Mouse (Mus musculus): ENCODE measurements around the gene Itgb4. TPM values are rescaled to one million over a fixed set of nuclear protein-coding genes. Genes with fewer than 3 reads are reported as not detected.
A peak's percentile ranks its signal among the peaks of the same experiment; 100 is the strongest.

Itgb4 gene
- polyA plus RNA-seq, 1 experiment: 28.6 TPM

DNA sequence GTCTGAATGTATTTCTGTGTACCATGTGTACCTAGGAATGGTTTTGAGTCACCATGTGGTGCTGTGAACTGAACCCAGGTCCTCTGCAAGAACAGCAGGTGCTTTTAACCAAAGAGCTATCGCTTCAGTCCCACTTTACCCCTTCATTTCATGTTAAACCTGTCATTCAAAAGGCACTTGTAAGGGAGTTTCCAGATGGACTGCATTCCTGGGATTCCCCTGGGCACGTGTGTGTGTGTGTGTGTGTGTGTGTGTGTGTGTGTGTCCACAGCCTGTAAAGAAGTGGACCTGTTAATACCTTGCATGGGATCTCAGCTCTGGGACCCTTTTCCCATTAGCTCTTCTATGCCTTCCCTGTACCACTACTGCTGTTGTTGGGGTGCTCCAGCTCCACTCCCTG is 75.1 kb downstream of the Itgb4 start:
- 91% methylated on average over 2 of the region's 2 CpGs for WGBS
- Histone ChIP-seq H3K4me3 (replicated peaks; ENCODE audit: insufficient read depth, low read depth, low read length) (no peak overlapping the region), H3K27ac (ENCODE audit: insufficient read depth, low read length) (no peak overlapping the region), H3K4me1 (ENCODE audit: control insufficient read depth, insufficient read depth, low read length) (no peaks in the 10 kb centered on the region; the same call in 1 of the 2 replicates), H3K27me3 (ENCODE audit: control insufficient read depth, insufficient read depth, low read length) (no peaks in the 10 kb centered on the region)
- no peak for DNase-seq
- TF ChIP-seq CTCF (IDR thresholded peaks at IDR 0.05; ENCODE audit: borderline replicate concordance, insufficient read depth, low read depth, low read length) (no peak), POLR2A (IDR thresholded peaks at IDR 0.05; ENCODE audit: borderline replicate concordance, insufficient read depth, low read length) (no peak)

DNA sequence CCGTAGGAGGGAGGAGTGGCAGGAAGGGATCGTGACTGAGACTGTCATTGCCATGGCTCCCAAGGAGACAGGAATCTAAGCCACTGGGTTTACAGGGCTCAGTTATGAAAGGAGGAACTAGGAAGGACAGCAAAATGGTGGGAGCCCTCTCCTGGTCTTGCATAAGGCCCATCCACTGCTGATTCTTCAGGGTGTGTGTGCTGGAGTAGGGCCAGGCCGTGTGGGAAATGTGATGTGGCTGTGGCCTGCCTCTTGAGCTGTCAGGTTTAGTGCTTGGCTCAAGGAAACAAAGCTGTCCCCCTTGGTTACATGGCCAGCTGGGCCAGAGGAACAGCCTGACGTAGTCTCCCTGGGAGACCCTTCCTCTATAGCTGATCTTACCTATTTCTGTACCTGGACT is 75.7 kb downstream of the Itgb4 start:
- TF ChIP-seq CTCF (IDR thresholded peaks at IDR 0.05; ENCODE audit: borderline replicate concordance, insufficient read depth, low read depth, low read length) (no peak), POLR2A (IDR thresholded peaks at IDR 0.05; ENCODE audit: borderline replicate concordance, insufficient read depth, low read length) (no peak)

DNA sequence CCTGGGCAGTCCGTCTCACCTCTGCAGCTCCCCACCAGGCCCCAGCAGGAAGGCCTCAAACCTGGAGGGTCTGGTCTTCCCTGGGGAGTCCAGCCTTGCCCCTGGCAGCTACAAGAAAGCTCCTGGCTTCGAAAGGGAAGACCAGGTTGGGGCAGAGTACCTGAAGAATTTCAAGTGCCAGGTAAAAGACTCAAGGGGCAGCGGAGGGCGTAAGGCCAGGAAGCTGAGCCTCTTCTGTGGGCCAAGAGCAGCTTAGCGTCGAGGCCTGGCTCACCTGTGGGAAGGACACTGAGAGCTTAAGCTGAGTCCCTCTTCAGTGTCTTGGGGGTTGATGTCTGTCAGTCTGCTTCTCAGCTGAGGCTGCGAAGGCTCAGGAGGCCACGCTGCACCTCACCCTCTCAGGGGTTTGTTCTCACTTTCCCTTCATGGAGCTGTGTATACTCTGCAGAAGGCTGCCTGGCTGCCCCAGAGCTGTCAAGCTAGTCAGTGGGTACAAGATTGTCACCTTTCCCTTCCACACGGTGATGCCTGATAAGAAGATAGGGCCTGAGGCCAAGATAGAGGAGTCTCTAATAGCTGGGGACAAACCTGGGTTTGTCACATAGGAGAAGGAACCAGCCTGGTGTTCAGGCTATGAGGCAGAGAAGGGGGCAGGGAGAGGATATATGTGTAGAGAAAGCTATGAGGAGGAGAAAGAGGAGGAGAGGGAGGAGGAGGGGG is 79.2 kb downstream of the Itgb4 start:
- no peak for DNase-seq
- WGBS: 88% methylated on average over 9 of the region's 9 CpGs
- TF ChIP-seq POLR2A (IDR thresholded peaks at IDR 0.05; ENCODE audit: borderline replicate concordance, insufficient read depth, low read length): no peak
- TF ChIP-seq CTCF (IDR thresholded peaks at IDR 0.05; ENCODE audit: borderline replicate concordance, insufficient read depth, low read depth, low read length): no peak
- H3K4me3 ChIP-seq (replicated peaks; ENCODE audit: insufficient read depth, low read depth, low read length): no peak overlapping the region
- H3K4me1 ChIP-seq (ENCODE audit: control insufficient read depth, insufficient read depth, low read length): peaks cover 20% of the 10 kb centered on the region
- H3K27me3 ChIP-seq (ENCODE audit: control insufficient read depth, insufficient read depth, low read length): no peaks in the 10 kb centered on the region
- no peak overlapping the region for H3K27ac ChIP-seq (ENCODE audit: insufficient read depth, low read length)

More for the DNA sequence above, 75.7 kb downstream of the Itgb4 start:
- Histone ChIP-seq H3K4me1 (ENCODE audit: control insufficient read depth, insufficient read depth, low read length) (no peaks in the 10 kb centered on the region; the same call in 1 of the 2 replicates), H3K27ac (ENCODE audit: insufficient read depth, low read length) (no peak overlapping the region), H3K27me3 (ENCODE audit: control insufficient read depth, insufficient read depth, low read length) (no peaks in the 10 kb centered on the region), H3K4me3 (replicated peaks; ENCODE audit: insufficient read depth, low read depth, low read length) (no peak overlapping the region)
- WGBS: 78% methylated on average over 4 of the region's 4 CpGs
- no peak for DNase-seq

DNA sequence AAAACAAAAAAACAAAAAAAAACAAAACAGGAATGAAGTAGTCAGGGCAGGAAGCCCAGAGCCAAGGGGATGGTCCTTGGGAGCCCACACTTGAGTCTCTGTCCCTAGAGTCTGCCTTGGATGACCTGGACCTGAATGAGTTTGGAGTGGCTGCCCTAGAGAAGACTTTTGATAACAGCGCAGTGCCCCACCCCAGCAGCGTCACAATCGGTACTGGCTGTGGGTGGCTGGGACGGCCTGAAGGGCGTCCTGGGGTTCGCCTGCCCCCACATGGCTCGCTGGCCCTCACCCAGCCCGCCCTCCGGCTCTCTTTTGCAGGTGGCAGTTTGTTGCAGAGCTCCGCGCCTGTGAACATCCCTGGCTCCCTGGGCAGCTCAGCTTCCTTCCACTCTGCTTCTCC is 81.4 kb downstream of the Itgb4 start:
- no peak for TF ChIP-seq POLR2A (IDR thresholded peaks at IDR 0.05; ENCODE audit: borderline replicate concordance, insufficient read depth, low read length)
- TF ChIP-seq CTCF (IDR thresholded peaks at IDR 0.05; ENCODE audit: borderline replicate concordance, insufficient read depth, low read depth, low read length): no peak
- peaks cover 42% of the 10 kb centered on the region for H3K4me1 ChIP-seq (ENCODE audit: control insufficient read depth, insufficient read depth, low read length)
- H3K4me3 ChIP-seq (replicated peaks; ENCODE audit: insufficient read depth, low read depth, low read length): no peak overlapping the region
- no peak overlapping the region for H3K27ac ChIP-seq (ENCODE audit: insufficient read depth, low read length)
- 86% methylated on average over 11 of the region's 11 CpGs for WGBS
- DNase-seq: no peak
- no peaks in the 10 kb centered on the region for H3K27me3 ChIP-seq (ENCODE audit: control insufficient read depth, insufficient read depth, low read length)

DNA sequence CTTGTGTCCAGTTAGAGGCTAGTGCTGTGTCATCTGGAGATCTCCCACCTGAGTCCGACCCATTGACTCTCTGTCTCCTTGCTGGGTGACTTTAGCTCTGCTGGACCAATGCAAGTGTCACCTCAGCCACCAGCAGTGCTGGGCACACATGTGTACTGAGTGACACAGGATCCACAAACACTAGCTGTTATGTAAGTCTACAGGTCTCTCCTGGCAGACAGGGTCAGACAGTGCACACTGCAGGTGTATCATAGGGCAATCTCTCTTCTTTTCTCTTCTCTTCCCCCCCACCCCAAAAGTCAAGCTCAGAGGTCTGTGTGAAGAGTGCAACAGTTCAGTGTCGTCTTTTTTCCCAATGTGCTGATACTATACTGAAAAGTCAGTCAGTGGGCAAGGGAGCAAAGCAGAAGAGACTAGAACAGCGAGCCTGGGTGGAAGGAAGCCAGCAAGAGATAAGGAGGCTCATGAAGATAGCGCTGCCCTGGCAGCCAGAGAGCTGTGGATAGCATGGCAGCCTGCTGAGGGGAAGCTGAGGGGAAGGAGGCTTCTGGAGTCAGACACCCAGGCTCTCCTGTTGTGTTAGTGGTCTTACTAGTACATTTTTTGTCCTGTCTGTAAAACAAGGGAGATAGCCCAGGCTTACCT is 82.8 kb downstream of the Itgb4 start:
- no peak for DNase-seq
- Histone ChIP-seq H3K27ac (ENCODE audit: insufficient read depth, low read length) (0 out of 2 replicates have a peak overlapping the region, but pooled peaks have one; percentile 58), H3K4me3 (replicated peaks; ENCODE audit: insufficient read depth, low read depth, low read length) (no peak overlapping the region), H3K4me1 (ENCODE audit: control insufficient read depth, insufficient read depth, low read length) (peaks cover 56% of the 10 kb centered on the region), H3K27me3 (ENCODE audit: control insufficient read depth, insufficient read depth, low read length) (no peaks in the 10 kb centered on the region)
- TF ChIP-seq CTCF (IDR thresholded peaks at IDR 0.05; ENCODE audit: borderline replicate concordance, insufficient read depth, low read depth, low read length) (no peak), POLR2A (IDR thresholded peaks at IDR 0.05; ENCODE audit: borderline replicate concordance, insufficient read depth, low read length) (no peak)
- WGBS: 53% methylated on average over 4 of the region's 4 CpGs

Other genes starting within 250 kb of the Itgb4 start
- 54.2 and 57.4 TPM in 2 replicates for gene Tmem94, start 209.3 kb upstream of the Itgb4 start, polyA plus RNA-seq (2012; rRNA removed)
- gene Caskin2, start 161.1 kb upstream of the Itgb4 start, polyA plus RNA-seq (2012; rRNA removed): 16.5 and 17.1 TPM in 2 replicates
- 21.1 and 25.0 TPM in 2 replicates for gene Tsen54, start 160.0 kb upstream of the Itgb4 start, polyA plus RNA-seq (2012; rRNA removed)
- gene Llgl2, start 150.7 kb upstream of the Itgb4 start, polyA plus RNA-seq (2012; rRNA removed): 1.8 and 2.5 TPM in 2 replicates
- 0.16 and 0.32 TPM in 2 replicates for gene Myo15b, start 116.3 kb upstream of the Itgb4 start, polyA plus RNA-seq (2012; rRNA removed)
- 1.3 and 1.7 TPM in 2 replicates for gene Smim5, start 74.7 kb upstream of the Itgb4 start, polyA plus RNA-seq (2012; rRNA removed)
- gene Smim6, start 62.7 kb upstream of the Itgb4 start, polyA plus RNA-seq (2012; rRNA removed): 0.11 TPM in 1 of 2 replicates, not detected in the other
- gene Sap30bp, start 41.4 kb upstream of the Itgb4 start, polyA plus RNA-seq (2012; rRNA removed): 49.5 and 53.5 TPM in 2 replicates
- 24.7 and 28.5 TPM in 2 replicates for gene Recql5, start 41.2 kb upstream of the Itgb4 start, polyA plus RNA-seq (2012; rRNA removed)
- gene Galk1, start 38.0 kb downstream of the Itgb4 start, polyA plus RNA-seq (2012; rRNA removed): 14.8 and 15.1 TPM in 2 replicates
- gene H3f3b, start 53.3 kb downstream of the Itgb4 start, polyA plus RNA-seq (2012; rRNA removed): 456 and 541 TPM in 2 replicates
- 48.1 and 49.1 TPM in 2 replicates for gene Unk, start 55.6 kb downstream of the Itgb4 start, polyA plus RNA-seq (2012; rRNA removed)
- gene Unc13d, start 103.3 kb downstream of the Itgb4 start, polyA plus RNA-seq (2012; rRNA removed): 3.8 and 5.7 TPM in 2 replicates
- 509 and 539 TPM in 2 replicates for gene Wbp2, start 112.3 kb downstream of the Itgb4 start, polyA plus RNA-seq (2012; rRNA removed)
- gene Trim47, start 152.5 kb downstream of the Itgb4 start, polyA plus RNA-seq (2012; rRNA removed): 4.1 TPM in 2 replicates
- gene Trim65, start 156.4 kb downstream of the Itgb4 start, polyA plus RNA-seq (2012; rRNA removed): 7.9 and 9.3 TPM in 2 replicates
- gene Mrpl38, start 164.2 kb downstream of the Itgb4 start, polyA plus RNA-seq (2012; rRNA removed): 61.9 and 66.2 TPM in 2 replicates
- gene Fbf1, start 193.5 kb downstream of the Itgb4 start, polyA plus RNA-seq (2012; rRNA removed): 81.1 and 83.0 TPM in 2 replicates
- gene Ten1, start 224.1 kb downstream of the Itgb4 start, polyA plus RNA-seq (2012; rRNA removed): 55.2 and 56.8 TPM in 2 replicates
- 107 and 115 TPM in 2 replicates for gene Acox1, start 224.3 kb downstream of the Itgb4 start, polyA plus RNA-seq (2012; rRNA removed)

Measured in cerebellum, adult 2 months (tissue).